ENCODE assay signal across 8 mouse cellular contexts in the genomic region with DNA sequence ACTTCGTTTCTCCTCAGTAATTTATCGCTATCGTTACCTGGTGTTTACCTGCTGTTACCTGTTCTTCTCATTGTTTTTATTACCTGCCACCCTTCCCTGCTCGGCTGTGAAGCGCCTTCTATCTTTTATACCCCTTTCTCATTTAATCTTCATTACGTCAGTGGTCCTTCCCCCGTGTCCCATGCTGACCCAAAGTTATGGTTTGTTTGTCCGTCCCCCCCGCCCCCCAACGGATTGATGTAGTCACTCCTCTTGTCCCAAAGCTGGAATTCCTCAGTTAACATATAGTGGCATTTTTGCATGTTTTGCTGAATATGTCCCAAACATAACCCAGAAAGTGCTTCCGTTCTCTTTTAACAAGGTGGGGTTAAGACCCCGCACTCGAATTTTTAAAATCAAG. TPM values are rescaled to one million over a fixed set of nuclear protein-coding genes. Genes with fewer than 3 reads are reported as not detected.
DNase-seq lines count a peak whose midpoint lies in the region; ATAC-seq and TF ChIP-seq lines count a peak whose summit lies in the region.

No protein-coding gene starts in this region.

- no peaks in the 10 kb centered on the region for H3K9me3 ChIP-seq in liver, embryonic 12.5 days (replicated peaks)
- no peaks in the 10 kb centered on the region for H3K9me3 ChIP-seq in stomach, postnatal 0 days (ENCODE audit: control insufficient read depth, low read length)

- H3K9ac ChIP-seq in liver, embryonic 12.5 days: peak overlapping the region; percentile 89
- peak overlapping the region; percentile 82 for H3K9ac ChIP-seq in stomach, postnatal 0 days (ENCODE audit: low read length)

- intact Hi-C loops in gastrocnemius, postnatal 36 days (cut with DNase I): no loop called here

- WGBS in cerebellum, adult 2 months: 1% methylated on average over 13 of the region's 13 CpGs
- 2% methylated on average over 13 of the region's 13 CpGs for WGBS in liver, embryonic 12.5 days (ENCODE audit: insufficient replicate concordance)
- WGBS in stomach, postnatal 0 days: 2% methylated on average over 13 of the region's 13 CpGs

- 0 out of 2 replicates have a peak, but pooled peaks cover 1% of the 10 kb centered on the region for H3K36me3 ChIP-seq in testis, adult 2 months (ENCODE audit: control insufficient read depth, insufficient read depth, low read length)
- peaks cover 53% of the 10 kb centered on the region for H3K36me3 ChIP-seq in liver, embryonic 12.5 days
- peaks cover 6% of the 10 kb centered on the region for H3K36me3 ChIP-seq in stomach, postnatal 0 days (ENCODE audit: control insufficient read depth, insufficient read depth, low read length)

- H3K27ac ChIP-seq in cerebellum, adult 2 months (ENCODE audit: insufficient read depth, low read length): no peak overlapping the region
- H3K27ac ChIP-seq in testis, adult 2 months (ENCODE audit: control insufficient read depth, insufficient read depth, low read depth, low read length): peak overlapping the region; percentile 96
- peak overlapping the region; percentile 79 for H3K27ac ChIP-seq in liver, embryonic 12.5 days
- H3K27ac ChIP-seq in stomach, postnatal 0 days (replicated peaks): peak overlapping the region; percentile 67

- H3K4me3 ChIP-seq in cerebellum, adult 2 months (replicated peaks; ENCODE audit: insufficient read depth, low read depth, low read length): peak overlapping the region; percentile 57
- H3K4me3 ChIP-seq in testis, adult 2 months (ENCODE audit: control insufficient read depth, low read depth, low read length): peak overlapping the region; percentile 93
- peak overlapping the region; percentile 92 for H3K4me3 ChIP-seq in liver, embryonic 12.5 days
- H3K4me3 ChIP-seq in stomach, postnatal 0 days (ENCODE audit: low read depth, low read length): peak overlapping the region; percentile 87

- no peak for DNase-seq in cerebellum, adult 2 months
- DNase-seq in cerebellum, adult 18-20 months: no peak
- no peak for DNase-seq in testis, postnatal 10 days (ENCODE audit: low spot score)
- DNase-seq in stomach, postnatal 0 days (ENCODE audit: low spot score): no peak
- DNase-seq in layer of hippocampus, adult 9-10 months (ENCODE audit: low spot score): no peak
- no peak for DNase-seq in gastrocnemius, postnatal 36 days

- no peak for TF ChIP-seq EP300 in stomach, postnatal 0 days (optimal IDR thresholded peaks at IDR 0.05)

- no peak for ATAC-seq in liver, embryonic 12.5 days
- ATAC-seq in stomach, postnatal 0 days (ENCODE audit: low FRiP score, low TSS enrichment): no peak

- no peak for TF ChIP-seq CTCF in cerebellum, adult 2 months (IDR thresholded peaks at IDR 0.05; ENCODE audit: borderline replicate concordance, insufficient read depth, low read depth, low read length)
- no peak for TF ChIP-seq CTCF in testis, adult 2 months (IDR thresholded peaks at IDR 0.05; ENCODE audit: control insufficient read depth, insufficient read depth, insufficient replicate concordance, low read depth, low read length)
- no peak for TF ChIP-seq CTCF in stomach, postnatal 0 days (IDR thresholded peaks at IDR 0.05; ENCODE audit: low read depth)

- no peak for TF ChIP-seq POLR2A in cerebellum, adult 2 months (IDR thresholded peaks at IDR 0.05; ENCODE audit: borderline replicate concordance, insufficient read depth, low read length)
- TF ChIP-seq POLR2A in testis, adult 2 months (IDR thresholded peaks at IDR 0.05; ENCODE audit: control insufficient read depth, low read depth, low read length): no peak

- H3K27me3 ChIP-seq in cerebellum, adult 2 months (ENCODE audit: control insufficient read depth, insufficient read depth, low read length): no peaks in the 10 kb centered on the region
- H3K27me3 ChIP-seq in testis, adult 2 months (ENCODE audit: control insufficient read depth, insufficient read depth, low read length): no peaks in the 10 kb centered on the region
- no peaks in the 10 kb centered on the region for H3K27me3 ChIP-seq in liver, embryonic 12.5 days (replicated peaks)
- H3K27me3 ChIP-seq in stomach, postnatal 0 days (ENCODE audit: control insufficient read depth, insufficient read depth, low read length): no peaks in the 10 kb centered on the region

- no peaks in the 10 kb centered on the region for H3K4me1 ChIP-seq in cerebellum, adult 2 months (ENCODE audit: control insufficient read depth, insufficient read depth, low read length)
- no peaks in the 10 kb centered on the region for H3K4me1 ChIP-seq in testis, adult 2 months (ENCODE audit: control insufficient read depth, insufficient read depth, low read length)
- H3K4me1 ChIP-seq in liver, embryonic 12.5 days: peaks cover 30% of the 10 kb centered on the region
- peaks cover 3% of the 10 kb centered on the region; the same call in 1 of the 2 replicates for H3K4me1 ChIP-seq in stomach, postnatal 0 days (replicated peaks; ENCODE audit: control insufficient read depth, insufficient read depth)

- H3K4me2 ChIP-seq in liver, embryonic 12.5 days: peak overlapping the region; percentile 86
- H3K4me2 ChIP-seq in stomach, postnatal 0 days (replicated peaks; ENCODE audit: low read depth): peak overlapping the region; percentile 71

RNA-seq across cellular contexts. Expression of a gene that starts 0.7 kb away (rescaled TPM):
- polyA plus RNA-seq in cerebellum, adult 2 months (2012; rRNA removed): 25.7 and 26.0 TPM in 2 replicates
- polyA plus RNA-seq in testis, adult 2 months (2012; rRNA removed): 77.4 and 91.8 TPM in 2 replicates
- 82.5 and 85.8 TPM in 2 replicates for polyA plus RNA-seq in liver, embryonic 12.5 days (2016; fragmentation: Nextera tagmentation; extraction: Ambion mirVana)
- 111 and 121 TPM in 2 replicates for polyA plus RNA-seq in stomach, postnatal 0 days (2015; fragmentation: Nextera tagmentation; extraction: Ambion mirVana)
- total RNA-seq in gastrocnemius, postnatal 36 days (2021): 1 to 10 TPM; 3.4 to 3.5 TPM

RNA-seq across cellular contexts. Expression of a gene that starts 5.0 kb away (rescaled TPM):
- polyA plus RNA-seq in cerebellum, adult 2 months (2012; rRNA removed): 54.5 and 60.2 TPM in 2 replicates
- 11.0 and 13.2 TPM in 2 replicates for polyA plus RNA-seq in testis, adult 2 months (2012; rRNA removed)
- polyA plus RNA-seq in liver, embryonic 12.5 days (2016; fragmentation: Nextera tagmentation; extraction: Ambion mirVana): 154 and 161 TPM in 2 replicates
- polyA plus RNA-seq in stomach, postnatal 0 days (2015; fragmentation: Nextera tagmentation; extraction: Ambion mirVana): 99.4 and 104 TPM in 2 replicates
- 10 to 100 TPM; 25.2 to 27.2 TPM for total RNA-seq in gastrocnemius, postnatal 36 days (2021)

RNA-seq across cellular contexts. Expression of a gene that starts 18.0 kb away (rescaled TPM):
- polyA plus RNA-seq in cerebellum, adult 2 months (2012; rRNA removed): 26.4 and 26.6 TPM in 2 replicates
- 7.7 and 8.2 TPM in 2 replicates for polyA plus RNA-seq in testis, adult 2 months (2012; rRNA removed)
- 3.7 and 3.9 TPM in 2 replicates for polyA plus RNA-seq in liver, embryonic 12.5 days (2016; fragmentation: Nextera tagmentation; extraction: Ambion mirVana)
- 7.8 and 8.5 TPM in 2 replicates for polyA plus RNA-seq in stomach, postnatal 0 days (2015; fragmentation: Nextera tagmentation; extraction: Ambion mirVana)
- total RNA-seq in gastrocnemius, postnatal 36 days (2021): 1 to 10 TPM; 2.9 to 3.2 TPM

RNA-seq across cellular contexts. Expression of a gene that starts 18.3 kb away (rescaled TPM):
- 22.4 and 24.1 TPM in 2 replicates for polyA plus RNA-seq in cerebellum, adult 2 months (2012; rRNA removed)
- polyA plus RNA-seq in testis, adult 2 months (2012; rRNA removed): 8.9 and 10.4 TPM in 2 replicates
- 27.9 and 29.1 TPM in 2 replicates for polyA plus RNA-seq in liver, embryonic 12.5 days (2016; fragmentation: Nextera tagmentation; extraction: Ambion mirVana)
- polyA plus RNA-seq in stomach, postnatal 0 days (2015; fragmentation: Nextera tagmentation; extraction: Ambion mirVana): 29.8 and 30.5 TPM in 2 replicates
- total RNA-seq in gastrocnemius, postnatal 36 days (2021): 10 to 100 TPM; 19.1 to 20.0 TPM

RNA-seq across cellular contexts. Expression of a gene that starts 31.4 kb away (rescaled TPM):
- 0.61 and 0.70 TPM in 2 replicates for polyA plus RNA-seq in cerebellum, adult 2 months (2012; rRNA removed)
- polyA plus RNA-seq in testis, adult 2 months (2012; rRNA removed): 1.3 and 1.6 TPM in 2 replicates
- 5.5 and 6.8 TPM in 2 replicates for polyA plus RNA-seq in liver, embryonic 12.5 days (2016; fragmentation: Nextera tagmentation; extraction: Ambion mirVana)
- 2.0 and 2.1 TPM in 2 replicates for polyA plus RNA-seq in stomach, postnatal 0 days (2015; fragmentation: Nextera tagmentation; extraction: Ambion mirVana)
- total RNA-seq in gastrocnemius, postnatal 36 days (2021): 1 to 10 TPM in 1 of 2 experiments, under 1 TPM in 1; 0.92 to 2.6 TPM
